Mouse (Mus musculus) gonadal fat pad, adult 2 months (tissue): ENCODE data around the gene Ints7. TPM values are rescaled to one million over a fixed set of nuclear protein-coding genes. Genes with fewer than 3 reads are reported as not detected.

Experiments used
- DNase-seq: peaks from one replicate; pipeline ENCODE4 v3.0.0-alpha.2; 2012; ENCODE audit warnings: low read depth
- polyA plus RNA-seq: library from polyadenylated mRNA; depleted of rRNA; stranded (reverse); fragments of >200 nt; gene quantifications from 2 replicates; pipeline ENCODE4 v1.2.3, GENCODE M21; 2012; rRNA removed

The Ints7 gene
- 23.1 and 23.9 TPM in 2 replicates for polyA plus RNA-seq

DNA sequence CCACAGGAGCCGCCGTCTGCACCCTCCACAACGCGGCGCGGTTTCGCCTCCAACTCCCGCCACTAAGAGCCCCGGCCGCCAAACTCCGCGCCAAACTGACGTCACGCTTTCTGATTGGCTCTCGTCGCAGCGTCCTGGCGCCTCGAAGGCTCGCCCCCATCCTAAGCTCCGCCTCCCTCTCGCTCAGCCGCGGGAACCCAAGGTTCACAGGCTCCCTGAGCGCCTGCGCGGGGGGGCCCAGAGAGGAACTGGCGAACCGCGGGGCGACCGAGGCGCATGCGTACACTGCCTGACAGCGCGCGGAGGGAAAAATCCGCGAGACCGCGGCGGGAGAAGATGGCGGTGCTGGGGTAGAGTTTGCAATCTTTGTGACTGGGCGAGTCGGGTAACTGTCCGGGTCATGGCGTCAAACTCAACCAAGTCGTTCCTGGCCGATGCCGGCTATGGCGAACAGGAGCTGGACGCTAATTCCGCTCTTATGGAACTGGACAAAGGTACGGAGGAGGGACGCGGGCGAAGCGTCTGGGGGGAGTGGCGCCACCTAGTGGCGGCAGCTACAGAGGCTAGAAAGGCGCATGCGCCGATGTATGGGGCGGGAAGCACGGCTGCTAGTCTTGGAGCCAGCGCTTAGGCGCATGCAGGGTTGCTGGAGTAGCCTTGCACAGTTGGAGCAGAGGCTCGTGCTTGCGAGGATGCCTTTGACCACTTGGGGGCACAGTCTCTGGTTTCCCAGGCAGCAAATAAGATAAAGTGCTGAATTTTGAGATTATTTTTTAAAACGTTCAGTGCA lies at the start of gene Ints7, which contains the start of gene Dtl:
Gene Ints7 (plus strand): TSS at position 179 of the 790 bp plus-strand sequence.
Gene Dtl (minus strand): TSS at position 87 of the 790 bp plus-strand sequence.
- DNase-seq = peak; percentile 83

DNA sequence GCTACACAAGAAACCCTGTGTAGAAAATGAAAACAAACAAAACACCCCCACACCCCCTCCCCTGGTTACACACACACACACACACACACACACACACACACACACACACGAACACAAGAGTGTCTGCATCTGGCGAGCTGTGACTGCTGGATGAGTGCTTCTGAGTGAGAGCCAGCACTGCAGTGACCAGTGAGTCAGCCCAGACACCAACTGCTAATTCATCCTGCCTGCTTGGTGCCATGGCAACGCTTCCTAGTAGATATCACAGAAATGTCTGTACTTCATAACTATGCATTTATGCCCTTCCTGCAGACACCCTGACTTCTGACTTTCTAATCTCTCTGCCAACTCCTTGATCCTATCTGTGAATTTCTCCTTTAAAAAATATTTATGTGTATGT lies 48.3 kb upstream of the Ints7 start:
- no peak for DNase-seq

DNA sequence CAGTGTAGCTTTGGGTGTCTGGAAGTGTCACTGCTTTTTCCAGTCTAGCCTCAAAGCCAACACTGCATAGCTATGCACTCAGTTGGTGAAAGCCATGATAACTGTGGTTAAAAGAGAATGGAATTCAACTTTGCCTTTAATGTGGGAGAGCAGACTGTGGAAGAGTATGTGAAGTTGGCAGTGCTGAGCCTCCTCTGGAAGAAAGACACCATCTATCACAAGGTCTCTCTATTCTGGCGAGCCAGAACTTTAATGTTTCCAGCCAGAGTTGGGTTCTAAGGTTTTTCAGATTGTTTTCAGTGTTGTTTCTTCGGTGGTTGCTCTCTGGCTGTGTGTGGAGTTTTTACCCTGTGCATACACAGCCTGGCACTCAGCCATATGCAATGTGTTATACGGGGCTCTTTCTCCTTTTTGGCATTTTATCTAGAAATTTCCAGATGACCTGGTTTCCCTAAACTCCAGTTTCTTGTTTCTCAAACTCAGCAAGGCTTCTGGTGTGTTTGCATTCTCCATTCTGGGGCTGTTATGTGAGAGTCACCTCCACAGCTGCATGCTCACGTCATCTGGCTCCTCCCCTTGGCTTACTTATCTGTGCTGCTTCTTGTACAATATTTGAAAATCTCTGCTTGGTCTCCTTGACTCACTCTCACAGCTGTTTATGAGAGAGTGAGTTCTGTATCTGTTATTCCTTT lies 47.4 kb upstream of the Ints7 start:
- DNase-seq = no peak

DNA sequence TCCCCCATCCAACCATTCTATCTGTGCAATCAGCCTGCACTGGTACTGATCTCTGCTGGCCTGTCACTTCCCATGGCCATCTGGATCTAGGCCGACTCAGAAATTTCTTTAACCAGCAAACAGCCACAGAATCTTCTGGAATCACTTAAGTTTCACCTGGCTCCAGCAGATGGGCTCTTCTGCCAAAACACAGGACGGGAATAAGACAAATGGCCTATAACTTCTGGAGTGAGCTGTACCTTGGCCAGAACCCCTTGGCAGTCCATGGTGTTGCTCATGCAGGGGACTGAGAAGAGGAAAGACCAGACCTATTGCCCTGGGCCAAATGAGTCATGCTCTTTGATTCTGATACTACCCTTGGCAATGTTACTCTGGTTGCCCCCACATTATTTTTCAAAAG lies 46.0 kb upstream of the Ints7 start:
- DNase-seq = peak; percentile 36

DNA sequence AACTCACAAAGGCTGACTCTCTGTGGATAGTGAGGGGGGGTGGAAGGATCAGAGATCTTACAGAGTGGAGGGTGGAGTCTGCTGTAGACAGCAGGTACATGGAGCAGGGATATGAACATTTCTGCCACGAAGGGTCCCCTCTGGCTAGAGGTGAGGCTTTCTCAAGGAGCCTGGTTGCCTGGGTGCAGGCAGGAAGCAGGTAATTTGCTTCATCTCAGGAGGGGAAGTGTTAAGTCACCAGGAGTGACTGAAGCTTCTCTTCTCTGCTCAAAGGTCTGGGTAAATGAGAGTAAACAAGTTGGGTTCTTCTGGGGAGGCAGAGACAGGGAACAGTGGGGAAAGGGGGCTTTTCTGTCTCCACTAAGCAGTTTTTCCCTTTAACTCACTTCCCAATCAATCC lies 44.4 kb upstream of the Ints7 start:
- DNase-seq = no peak

DNA sequence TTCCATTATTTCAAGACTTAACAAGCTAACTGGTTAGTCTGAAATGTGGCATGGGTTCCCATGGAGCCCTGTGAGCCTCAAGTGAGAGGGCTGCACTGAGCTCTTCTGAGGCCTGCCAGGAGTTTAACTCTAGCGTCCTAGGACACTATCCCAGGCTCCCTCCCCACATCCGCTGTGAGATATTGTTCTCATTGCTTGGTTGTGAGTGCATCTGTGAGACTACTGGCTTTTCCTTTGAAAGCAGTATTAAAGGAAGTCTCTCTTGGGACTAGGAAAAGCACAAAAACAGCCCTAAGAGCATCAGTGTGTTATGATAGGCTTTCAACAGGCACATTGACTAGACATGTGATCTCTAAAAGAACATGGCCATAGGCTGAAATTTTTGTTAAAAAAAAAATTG lies 40.5 kb upstream of the Ints7 start:
- no peak for DNase-seq

DNA sequence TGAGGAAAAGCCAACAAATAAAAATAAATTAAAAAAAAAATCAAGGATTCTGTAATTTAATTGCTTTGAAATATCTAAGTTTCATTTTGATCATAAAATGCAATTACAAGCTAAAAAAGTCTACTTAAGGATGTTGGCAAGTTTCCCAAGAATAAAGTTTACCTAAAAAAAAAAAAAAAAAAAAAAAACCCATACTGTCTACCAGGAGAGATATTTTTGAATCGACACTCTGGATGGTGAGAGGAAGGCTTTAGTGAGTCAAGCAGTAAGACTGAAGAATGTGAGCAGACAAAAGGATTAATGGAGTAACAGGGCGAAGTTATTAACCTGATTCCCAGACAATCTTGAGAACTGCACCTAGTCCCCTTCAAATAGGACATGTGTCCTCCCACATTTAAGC lies 35.1 kb upstream of the Ints7 start:
- DNase-seq = no peak

DNA sequence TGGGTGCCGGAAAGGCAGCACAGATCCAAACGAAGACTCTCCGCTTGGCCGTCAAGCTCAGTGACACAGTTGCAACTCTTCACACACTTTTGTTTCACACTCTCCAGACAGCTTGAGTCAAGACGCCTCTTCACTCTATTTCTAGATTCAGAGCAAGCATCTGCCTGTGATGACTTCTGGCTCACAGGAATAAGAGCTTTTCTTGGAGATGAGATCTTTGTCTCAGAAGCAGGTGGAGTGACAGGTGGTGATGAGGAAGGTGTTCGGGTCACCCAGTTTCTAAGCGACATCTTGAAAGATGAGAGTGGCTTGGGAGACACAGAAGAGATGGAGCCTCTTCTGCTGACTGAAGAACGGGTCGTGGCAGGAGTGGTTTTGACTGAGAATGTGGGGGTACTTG lies 34.4 kb upstream of the Ints7 start:
- no peak for DNase-seq

DNA sequence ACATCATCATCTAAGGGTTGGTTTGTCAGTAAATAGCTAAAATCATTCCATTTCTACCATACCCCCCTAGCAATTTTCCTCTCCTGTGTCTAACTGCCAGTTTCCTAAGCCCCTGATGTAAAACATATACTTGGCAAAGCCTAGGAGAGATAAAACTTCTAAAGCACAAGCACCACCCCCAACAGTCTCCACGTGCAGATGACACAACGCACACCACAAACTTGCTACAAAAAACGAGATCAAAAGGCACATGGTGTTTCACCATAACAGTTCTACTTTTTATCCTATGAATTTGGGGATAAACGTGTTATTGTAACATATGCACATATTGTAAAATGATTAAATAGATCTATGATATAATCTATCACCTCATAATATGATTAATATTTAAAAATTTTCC lies 33.8 kb upstream of the Ints7 start:
- no peak for DNase-seq

DNA sequence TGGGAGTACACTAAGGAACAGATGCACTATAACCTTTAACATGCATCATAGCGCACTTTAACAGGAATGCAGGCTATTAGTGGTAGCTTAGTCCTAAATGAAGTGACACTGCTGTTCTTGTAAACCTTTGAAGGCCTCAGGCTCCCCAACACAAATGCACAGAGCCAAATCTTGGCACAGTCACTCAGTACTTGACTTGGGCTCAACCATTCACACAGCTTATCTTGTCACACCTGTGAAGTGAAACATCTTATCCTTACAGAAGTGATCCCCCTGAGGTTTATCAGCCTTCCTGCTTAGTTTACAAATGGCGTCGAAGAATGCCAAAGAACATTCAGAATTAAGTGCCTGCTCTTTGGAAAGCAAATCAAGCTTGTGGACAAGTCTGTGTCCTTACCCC lies 31.7 kb upstream of the Ints7 start:
- DNase-seq = no peak

DNA sequence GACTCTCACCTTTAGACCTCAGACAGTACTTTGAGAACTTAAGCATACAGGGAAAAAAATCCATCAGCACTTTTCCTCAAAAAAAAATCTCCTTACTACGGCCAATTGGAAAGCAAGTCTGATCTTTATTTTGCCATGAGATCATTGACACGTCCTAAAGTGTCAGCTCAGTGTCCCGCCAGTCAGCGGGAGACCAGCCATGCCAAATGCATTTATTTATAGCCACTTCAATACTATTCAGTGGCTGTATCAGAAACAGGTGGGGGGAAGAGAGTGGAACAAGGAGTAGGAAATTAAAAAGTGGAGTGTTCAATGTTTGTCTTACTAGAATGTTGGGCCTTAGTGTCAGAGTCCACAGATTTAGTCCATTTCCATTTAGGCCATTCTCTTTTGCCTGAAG lies 24.6 kb upstream of the Ints7 start:
- DNase-seq = no peak

DNA sequence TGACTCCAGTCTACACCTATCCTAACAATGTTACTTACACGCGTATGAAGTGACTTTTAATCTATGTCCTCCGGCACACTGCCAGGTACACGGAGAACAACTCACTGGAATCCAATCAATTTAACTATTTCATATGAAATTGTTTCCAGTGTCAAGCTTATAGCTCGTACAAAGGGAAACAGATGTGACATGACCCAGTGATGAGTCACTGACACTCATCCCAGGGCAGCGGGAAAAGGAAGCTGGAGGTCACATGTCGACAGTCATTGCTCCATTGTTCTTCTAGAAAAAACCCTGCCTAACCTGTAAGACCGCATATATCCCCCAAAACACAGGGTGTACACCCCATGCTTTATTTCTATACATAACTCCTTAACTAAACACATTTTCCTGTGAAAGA lies 18.3 kb upstream of the Ints7 start:
- no peak for DNase-seq

DNA sequence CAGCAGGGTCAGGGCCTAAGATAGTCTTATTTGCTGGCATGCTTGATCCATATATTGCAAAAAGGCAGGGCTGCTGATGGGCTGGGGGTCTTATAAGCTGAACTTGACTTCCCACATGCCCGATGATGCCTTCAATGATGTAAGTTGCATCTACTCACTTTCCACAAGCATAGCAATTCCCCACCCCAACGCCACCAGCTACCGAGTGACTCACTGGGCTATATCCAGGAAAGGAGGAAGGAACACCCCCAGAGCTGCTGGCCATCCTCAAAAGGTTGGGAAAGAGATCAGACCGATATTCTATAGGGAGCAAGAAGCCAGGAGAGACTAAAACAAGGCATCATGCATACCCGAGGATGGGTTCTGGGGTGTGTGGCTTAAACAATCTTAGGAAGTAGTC lies 15.7 kb upstream of the Ints7 start:
- DNase-seq = no peak

DNA sequence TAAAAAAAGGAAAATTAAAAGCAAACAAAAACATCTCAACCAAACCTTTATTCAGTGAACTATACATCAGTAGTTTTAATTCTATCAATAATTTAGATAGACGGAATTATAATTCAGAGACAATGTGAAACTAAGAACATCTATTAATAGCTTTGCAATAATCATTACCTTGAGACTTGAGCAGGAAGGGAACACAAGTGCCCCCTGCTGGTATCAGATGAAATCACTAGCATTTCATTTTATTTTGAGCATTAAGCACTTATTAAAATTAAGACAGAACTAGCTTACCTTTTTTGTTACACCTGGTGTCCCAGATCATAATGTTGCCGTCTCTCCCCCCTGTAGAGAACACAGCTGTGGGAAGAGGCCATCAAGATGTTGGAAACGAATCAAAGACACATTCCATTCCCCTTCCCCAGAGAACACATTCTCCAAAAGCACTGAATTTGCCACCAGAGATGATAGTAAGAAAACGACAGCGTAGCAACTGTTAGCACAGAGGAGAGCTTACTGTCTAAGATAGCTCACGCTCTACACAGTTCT lies 12.5 kb upstream of the Ints7 start:
- DNase-seq = no peak

DNA sequence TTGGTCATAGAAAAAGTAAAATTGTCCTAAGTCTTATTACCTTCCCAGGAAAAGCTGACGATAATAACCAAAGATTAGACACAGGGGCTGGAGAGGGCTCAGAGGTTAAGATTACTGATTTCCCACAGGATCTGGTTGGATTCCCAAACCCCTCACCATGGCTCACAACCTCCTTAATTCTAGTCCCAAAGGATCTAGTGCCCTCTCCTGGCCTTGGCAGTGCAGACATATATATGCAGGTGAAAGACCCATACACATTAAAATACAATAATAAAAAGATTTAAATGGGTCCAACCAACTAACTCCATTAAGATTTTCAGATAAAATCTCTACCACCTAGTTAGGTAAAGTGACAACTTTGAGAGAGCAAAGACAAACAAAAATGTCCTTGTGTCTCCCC lies 7.6 kb upstream of the Ints7 start:
- no peak for DNase-seq

DNA sequence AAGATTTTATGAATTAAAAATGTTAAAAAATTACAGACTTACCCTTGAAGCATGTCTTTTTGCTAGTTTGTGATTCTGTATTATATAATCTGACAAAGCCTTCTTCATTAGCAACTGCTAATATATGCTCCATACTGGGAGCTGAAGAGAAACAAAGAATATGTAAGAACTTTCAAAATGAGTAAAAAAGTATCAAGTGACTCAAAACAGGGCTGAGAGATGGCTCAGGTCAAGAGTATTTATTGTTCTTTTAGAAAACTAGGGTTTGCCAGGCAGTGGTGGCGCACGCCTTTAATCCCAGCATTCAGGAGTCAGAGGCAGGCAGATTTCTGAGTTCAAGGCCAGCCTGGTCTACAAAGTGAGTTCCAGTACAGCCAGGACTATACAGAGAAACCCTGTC lies 5.8 kb upstream of the Ints7 start:
- DNase-seq = no peak

DNA sequence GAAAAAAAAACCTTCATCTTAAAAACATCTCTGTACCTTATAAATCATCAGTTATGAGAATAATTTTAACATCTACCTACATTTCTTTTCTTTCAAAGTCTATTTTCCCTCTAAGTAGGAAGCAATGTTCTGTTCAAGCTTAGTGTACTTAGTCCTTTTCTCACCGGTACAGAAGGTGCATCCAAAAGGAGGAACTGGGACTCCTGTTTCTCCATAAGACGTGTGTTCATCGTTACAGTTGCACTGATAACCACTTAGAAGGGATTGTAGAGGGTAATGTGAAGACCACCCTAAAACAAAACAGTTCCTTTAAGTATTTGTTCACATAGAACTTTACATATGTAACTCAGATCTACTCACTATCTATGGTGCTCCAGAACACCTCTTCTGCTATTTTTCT lies 5.0 kb upstream of the Ints7 start:
- DNase-seq = no peak

DNA sequence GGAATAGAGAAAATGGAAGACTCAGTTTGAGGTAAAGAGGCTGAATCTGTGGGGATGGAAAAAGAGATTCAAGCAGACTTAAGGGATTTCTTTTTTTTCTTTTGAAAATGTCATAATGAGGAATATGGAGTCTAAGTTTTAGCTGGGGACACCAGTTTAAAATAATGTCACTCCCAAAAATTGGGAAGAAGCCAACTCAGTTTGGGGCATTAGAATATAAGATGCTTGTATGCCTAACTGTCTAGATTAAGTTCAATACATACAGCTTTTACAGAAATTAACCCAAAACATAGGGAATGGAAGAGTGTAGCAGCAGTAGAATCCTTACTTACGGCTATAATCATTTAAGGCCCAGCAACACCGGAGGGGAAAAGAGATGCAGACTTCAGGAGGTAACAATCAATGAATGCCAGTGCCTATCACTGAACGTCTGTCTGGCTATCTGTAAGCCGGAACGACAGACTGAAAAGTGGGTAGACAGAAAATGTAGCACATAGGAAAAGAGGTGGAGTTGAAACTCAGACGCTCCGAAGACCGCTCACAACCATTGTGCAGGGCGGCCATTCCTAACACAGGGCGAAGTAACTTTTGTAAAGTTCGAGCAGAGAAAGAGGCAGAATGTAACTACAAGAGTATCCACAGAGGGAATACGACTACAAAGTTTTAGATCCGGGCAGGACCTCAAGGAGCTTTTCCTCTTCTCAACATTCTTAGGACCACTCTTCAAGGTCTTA lies 1.4 kb upstream of the Ints7 start:
- no peak for DNase-seq

DNA sequence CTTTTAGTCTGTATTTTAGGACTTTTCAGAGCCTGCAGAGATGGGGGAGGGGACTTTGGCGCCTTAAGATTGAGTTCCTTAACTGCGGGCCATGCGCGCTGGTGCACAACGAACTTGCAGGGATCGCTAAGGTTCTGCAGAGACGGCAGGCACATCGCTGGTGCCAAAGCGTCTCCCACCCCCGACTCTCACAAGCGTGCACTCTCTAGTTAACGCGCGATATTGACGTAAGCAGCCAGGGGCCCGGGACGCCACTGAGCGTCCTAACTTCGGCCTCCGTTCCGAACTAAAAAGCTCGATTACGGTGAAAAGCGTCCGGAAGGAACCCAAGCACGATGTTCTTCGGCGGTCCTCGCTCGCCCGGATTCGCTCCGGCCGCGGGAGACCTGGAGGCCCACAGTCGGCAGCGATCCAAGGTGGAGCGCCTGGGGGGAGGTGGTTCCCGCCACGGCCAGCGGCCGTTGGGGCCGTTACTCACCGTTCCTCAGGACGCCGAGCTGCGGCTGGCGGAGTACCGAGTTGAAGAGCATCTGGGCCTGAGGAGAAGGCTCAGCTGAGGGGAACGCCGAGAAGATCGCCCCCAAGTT lies 472 bp upstream of the Ints7 start:
- DNase-seq = no peak

DNA sequence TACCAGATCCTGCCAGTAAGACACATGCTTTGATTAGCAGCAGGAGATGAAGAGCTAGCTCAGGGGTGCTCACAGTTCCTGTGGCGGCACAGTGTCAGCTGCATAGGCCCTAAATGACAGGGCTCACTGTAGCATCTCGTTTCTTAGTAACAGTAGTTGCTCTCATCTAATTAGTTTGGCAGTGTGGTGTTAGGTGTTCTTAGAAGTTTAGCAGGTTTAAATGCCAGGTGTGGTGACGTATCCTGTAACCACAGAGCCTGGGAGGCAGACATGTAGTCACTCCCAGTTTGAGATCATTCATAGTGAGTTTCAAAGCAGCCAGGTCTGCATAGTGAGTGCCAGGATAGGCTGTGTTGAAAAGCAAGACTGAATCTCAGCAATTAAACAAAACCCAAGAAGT lies 4.1 kb downstream of the Ints7 start:
- DNase-seq = no peak

DNA sequence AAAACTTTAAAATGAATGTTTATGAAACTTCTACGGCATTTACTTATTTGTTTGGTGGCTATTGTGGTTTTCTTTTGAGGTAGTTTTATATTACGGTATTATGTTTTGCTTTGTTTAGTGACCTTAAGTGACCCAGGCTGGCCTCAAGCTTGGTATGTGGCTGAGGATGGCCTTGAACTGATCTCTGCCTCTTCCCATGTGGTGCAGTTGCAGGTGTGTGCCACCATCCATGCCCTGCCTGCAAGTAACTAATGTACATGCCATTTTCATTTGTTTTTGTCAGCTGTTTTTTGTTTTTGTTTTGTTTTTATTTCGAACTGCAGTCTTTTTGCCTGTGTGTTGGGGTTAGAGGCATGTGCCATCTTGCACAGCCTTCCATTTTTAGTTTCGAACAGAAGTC lies 6.2 kb downstream of the Ints7 start:
- DNase-seq = no peak

DNA sequence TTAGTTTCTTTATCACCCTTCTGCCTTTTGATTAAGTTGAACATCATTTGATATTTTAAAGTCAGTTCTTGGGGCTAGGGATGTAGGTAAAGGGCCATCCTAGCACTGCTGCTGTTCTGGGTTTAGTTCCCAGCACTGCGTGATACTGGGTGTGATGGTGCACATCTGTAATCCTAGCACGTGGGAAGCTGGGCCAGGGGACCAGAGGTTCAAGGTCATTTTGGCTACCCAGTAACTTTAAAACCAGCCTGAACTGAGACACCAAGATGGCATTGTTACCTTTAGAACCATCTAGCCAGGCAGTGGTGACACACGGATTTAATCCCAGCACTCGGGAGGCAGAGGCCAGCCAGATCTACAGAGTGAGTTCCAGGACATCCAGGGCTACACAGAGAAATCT lies 8.4 kb downstream of the Ints7 start:
- DNase-seq = no peak
